Mouse (Mus musculus) intestine, embryonic 14.5 days (tissue): ENCODE data around the gene Gjc3. TPM values are rescaled to one million over a fixed set of nuclear protein-coding genes. Genes with fewer than 3 reads are reported as not detected.
A peak's percentile ranks its signal among the peaks of the same experiment; 100 is the strongest.

Source experiments
- ATAC-seq: fragments of 200-750 bp; cut with Nextera tagmentation; replicated peaks from 2 replicates; pipeline ENCODE4 v1.8.0; 2017; ENCODE audit warnings: low read depth, moderate number of reproducible peaks, moderate TSS enrichment, moderate library complexity; ENCODE audit not compliant: low FRiP score, low TSS enrichment
- DNase-seq: peaks from one replicate; pipeline ENCODE4 v3.0.0-alpha.2; 2018; ENCODE audit warnings: low spot score
- H3K27ac ChIP-seq: fragments of 300-500 bp; sonication (generic); 2 replicates; pipeline ENCODE4 v1.5.1; 2014; ENCODE audit warnings: low read depth, mild to moderate bottlenecking, control low read depth
- H3K27me3 ChIP-seq: fragments of 300-500 bp; sonication (generic); replicated peaks from 2 replicates; pipeline ENCODE4 v1.6.1; 2014; ENCODE audit warnings: low read length, control low read depth; ENCODE audit not compliant: control insufficient read depth, insufficient read depth
- H3K36me3 ChIP-seq: fragments of 300-500 bp; sonication (generic); 2 replicates; pipeline ENCODE4 v1.6.1; 2014; ENCODE audit warnings: low read length, control low read depth; ENCODE audit not compliant: control insufficient read depth, insufficient read depth
- H3K4me1 ChIP-seq: fragments of 300-500 bp; sonication (generic); replicated peaks from 2 replicates; pipeline ENCODE4 v1.6.1; 2014; ENCODE audit warnings: low read length, control low read depth, mixed read lengths; ENCODE audit not compliant: control insufficient read depth, insufficient read depth
- H3K4me2 ChIP-seq: fragments of 300-500 bp; sonication (generic); 2 replicates; pipeline ENCODE4 v1.6.1; 2014; ENCODE audit warnings: low read length
- H3K4me3 ChIP-seq: fragments of 300-500 bp; sonication (generic); 2 replicates; pipeline ENCODE4 v1.5.1; 2014; ENCODE audit warnings: low read depth, low read length, control low read depth, mixed read lengths
- H3K9ac ChIP-seq: fragments of 300-500 bp; sonication (generic); 2 replicates; pipeline ENCODE4 v1.6.1; 2014; ENCODE audit warnings: mild to moderate bottlenecking, low read length
- H3K9me3 ChIP-seq: fragments of 300-500 bp; sonication (generic); 2 replicates; pipeline ENCODE4 v1.6.1; 2016; ENCODE audit warnings: low read length, control low read depth; ENCODE audit not compliant: control insufficient read depth
- WGBS: fragments of 180-500 bp; shearing (Covaris S2); extraction: QIAGEN DNeasy Blood & Tissue Kit; methylation state at CpG from one replicate; pipeline ENCODE4 v1.1.7; 2014; 5-methylcytosine and 5-hydroxymethylcytosine counted together
- polyA plus RNA-seq: library from polyadenylated mRNA; unstranded; fragments of >200 nt; fragmentation: Nextera tagmentation; extraction: Ambion mirVana; gene quantifications from 2 replicates; pipeline ENCODE4 v1.2.1, GENCODE M21; 2014

Gene Gjc3
- polyA plus RNA-seq, 1 experiment from 2014 or later: 0.38 TPM

DNA sequence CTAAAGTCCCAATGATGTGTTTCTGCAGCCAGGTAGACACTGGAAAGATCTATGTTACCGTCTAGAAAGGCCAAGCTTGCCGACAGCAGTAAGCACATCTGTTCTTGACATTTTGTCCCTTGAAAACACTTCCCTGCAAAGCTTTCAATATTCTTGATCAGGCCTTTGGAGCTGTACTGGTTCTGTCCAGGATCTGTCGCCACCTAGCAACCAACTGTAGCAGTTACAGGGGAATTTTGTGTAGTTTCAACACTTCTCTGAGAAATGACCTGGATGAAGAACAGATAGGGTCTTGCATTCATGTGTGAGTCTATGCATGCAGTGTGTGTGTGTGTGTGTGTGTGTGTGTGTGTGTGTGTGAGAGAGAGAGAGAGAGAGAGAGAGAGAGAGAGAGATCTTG, 10.8 kb upstream of the Gjc3 start:
- Histone ChIP-seq H3K4me3 (no peak overlapping the region), H3K4me1 (no peaks in the 10 kb centered on the region)
- DNase-seq: no peak

DNA sequence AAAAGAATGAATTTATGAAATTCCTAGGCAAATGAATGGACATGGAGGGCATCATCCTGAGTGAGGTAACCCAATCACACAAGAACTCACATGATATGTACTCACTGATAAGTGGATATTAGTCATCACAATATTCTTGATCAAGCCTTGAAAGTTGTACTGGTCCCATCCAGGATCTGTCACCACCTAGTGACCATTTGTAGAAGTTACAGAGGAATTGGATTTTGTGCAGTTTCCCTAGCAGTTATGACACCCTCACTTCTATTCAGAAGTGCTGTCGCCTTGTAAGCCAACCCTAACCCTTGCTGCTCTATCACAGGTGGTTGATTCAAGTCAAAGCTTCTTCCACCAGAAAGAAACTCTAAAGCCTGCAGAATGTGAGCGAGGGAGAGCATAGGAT, 10.3 kb upstream of the Gjc3 start:
- no peaks in the 10 kb centered on the region for H3K36me3 ChIP-seq
- ATAC-seq (no peak), DNase-seq (no peak)
- H3K27ac ChIP-seq: no peak overlapping the region
- H3K4me3 ChIP-seq: no peak overlapping the region
- no peaks in the 10 kb centered on the region for H3K27me3 ChIP-seq
- H3K4me2 ChIP-seq: no peak overlapping the region
- no peak overlapping the region for H3K9ac ChIP-seq
- 74% methylated on average over 2 of the region's 2 CpGs for WGBS
- H3K4me1 ChIP-seq: no peaks in the 10 kb centered on the region
- no peaks in the 10 kb centered on the region for H3K9me3 ChIP-seq

More for the DNA sequence above, 10.8 kb upstream of the Gjc3 start:
- 57% methylated on average over 3 of the region's 3 CpGs for WGBS
- Histone ChIP-seq H3K4me2 (no peak overlapping the region), H3K9ac (no peak overlapping the region), H3K27me3 (no peaks in the 10 kb centered on the region), H3K36me3 (no peaks in the 10 kb centered on the region), H3K27ac (no peak overlapping the region), H3K9me3 (no peaks in the 10 kb centered on the region)
- no peak for ATAC-seq

DNA sequence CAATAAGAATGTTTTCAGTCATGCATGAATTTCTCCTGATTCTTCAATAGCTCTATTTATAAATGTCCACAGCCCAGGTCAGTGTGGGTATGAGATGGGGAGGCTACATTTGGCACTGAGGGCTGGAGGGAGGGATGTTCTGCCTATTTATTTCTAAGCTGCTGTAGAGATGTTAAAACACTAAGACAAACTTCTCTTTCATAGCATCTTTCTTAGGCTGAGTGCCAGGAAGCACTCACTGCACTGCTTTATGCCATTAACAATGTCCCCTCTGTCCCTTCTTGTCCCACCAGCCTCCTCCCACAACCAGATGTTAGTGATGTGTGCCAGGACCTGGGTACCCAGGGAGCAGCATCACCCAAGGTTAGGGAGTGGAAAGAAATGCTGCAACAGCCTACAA, 3.6 kb upstream of the Gjc3 start:
- no peak for DNase-seq
- no peaks in the 10 kb centered on the region for H3K36me3 ChIP-seq
- no peaks in the 10 kb centered on the region for H3K9me3 ChIP-seq
- no peak overlapping the region for H3K4me2 ChIP-seq
- no peak overlapping the region for H3K27ac ChIP-seq
- H3K27me3 ChIP-seq: no peaks in the 10 kb centered on the region
- no peak overlapping the region for H3K4me3 ChIP-seq
- H3K9ac ChIP-seq: no peak overlapping the region
- ATAC-seq: no peak
- H3K4me1 ChIP-seq: no peaks in the 10 kb centered on the region

DNA sequence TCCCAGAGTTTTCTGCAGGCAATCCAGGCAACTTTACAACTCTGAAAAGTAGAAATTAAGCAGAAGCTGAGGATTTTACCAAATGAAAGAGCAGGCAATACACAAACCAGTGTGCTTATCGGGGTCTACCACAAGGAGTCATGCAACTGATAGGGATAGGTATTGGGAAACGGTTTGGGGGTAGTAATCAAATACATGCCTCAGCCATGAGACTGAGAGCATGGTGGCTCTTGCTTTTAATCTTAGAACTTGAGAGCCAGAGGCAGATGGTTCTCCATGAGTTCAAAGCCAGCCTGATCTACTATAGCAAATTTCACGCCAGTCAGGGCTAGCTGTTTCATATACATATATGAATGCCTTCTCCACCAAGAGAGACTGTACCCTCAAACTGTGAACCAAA, 6.5 kb downstream of the Gjc3 start:
- WGBS: 87% methylated on average over 3 of the region's 3 CpGs
- H3K36me3 ChIP-seq: no peaks in the 10 kb centered on the region
- DNase-seq (no peak), ATAC-seq (no peak)
- no peaks in the 10 kb centered on the region for H3K9me3 ChIP-seq
- H3K27ac ChIP-seq: no peak overlapping the region
- H3K4me2 ChIP-seq: no peak overlapping the region
- H3K4me3 ChIP-seq: no peak overlapping the region
- H3K27me3 ChIP-seq: no peaks in the 10 kb centered on the region
- H3K4me1 ChIP-seq: no peaks in the 10 kb centered on the region
- no peak overlapping the region for H3K9ac ChIP-seq

DNA sequence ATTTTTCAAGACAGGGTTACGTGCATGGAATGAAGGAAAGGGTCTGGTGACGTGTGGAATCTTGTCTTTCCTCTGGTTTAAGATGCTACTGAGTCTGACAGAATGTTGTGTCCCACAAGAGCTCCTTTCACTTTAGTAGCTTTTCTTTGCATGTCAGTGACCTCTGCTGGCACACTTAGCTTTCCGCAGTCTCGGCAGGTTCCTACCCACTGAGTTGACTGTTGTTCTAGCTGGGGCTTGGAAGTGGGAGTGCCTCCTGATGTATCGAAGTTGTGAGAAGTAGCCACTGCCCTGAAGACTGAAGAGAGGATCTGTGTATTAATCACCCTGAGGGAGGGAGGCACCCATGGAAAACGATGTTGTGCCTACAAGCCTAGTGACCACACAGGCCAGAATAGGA, 11.7 kb downstream of the Gjc3 start:
- H3K4me2 ChIP-seq: no peak overlapping the region
- H3K4me1 ChIP-seq: no peaks in the 10 kb centered on the region
- H3K36me3 ChIP-seq: no peaks in the 10 kb centered on the region
- DNase-seq (no peak), ATAC-seq (no peak)
- H3K27ac ChIP-seq: no peak overlapping the region
- H3K9ac ChIP-seq: no peak overlapping the region
- H3K4me3 ChIP-seq: no peak overlapping the region
- no peaks in the 10 kb centered on the region for H3K27me3 ChIP-seq
- WGBS: 33% methylated on average over 6 of the region's 6 CpGs
- H3K9me3 ChIP-seq: no peaks in the 10 kb centered on the region

DNA sequence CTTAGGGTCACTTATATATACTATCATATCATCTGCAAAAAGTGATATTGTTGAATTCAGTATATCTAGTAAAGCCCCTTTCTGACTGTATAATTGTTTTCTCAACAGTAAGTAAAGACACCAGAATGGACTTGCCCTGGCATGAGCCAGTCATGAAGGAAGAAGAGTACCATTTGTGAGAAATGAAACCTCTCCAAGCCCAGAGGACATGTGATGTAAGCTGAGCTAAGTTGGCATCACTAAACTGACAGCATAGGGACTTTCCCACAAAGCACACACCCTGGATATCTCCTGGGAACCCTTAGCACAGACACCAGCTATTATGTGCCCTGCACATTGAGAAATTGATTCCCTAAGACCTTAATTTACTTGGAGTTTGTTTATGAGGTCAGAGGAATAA, 15.6 kb downstream of the Gjc3 start:
- H3K4me2 ChIP-seq: no peak overlapping the region
- H3K4me3 ChIP-seq: no peak overlapping the region
- DNase-seq (no peak), ATAC-seq (no peak)
- H3K9ac ChIP-seq: no peak overlapping the region
- H3K4me1 ChIP-seq: no peaks in the 10 kb centered on the region
- no peaks in the 10 kb centered on the region for H3K27me3 ChIP-seq
- no peaks in the 10 kb centered on the region for H3K36me3 ChIP-seq
- no peak overlapping the region for H3K27ac ChIP-seq
- H3K9me3 ChIP-seq: no peaks in the 10 kb centered on the region

DNA sequence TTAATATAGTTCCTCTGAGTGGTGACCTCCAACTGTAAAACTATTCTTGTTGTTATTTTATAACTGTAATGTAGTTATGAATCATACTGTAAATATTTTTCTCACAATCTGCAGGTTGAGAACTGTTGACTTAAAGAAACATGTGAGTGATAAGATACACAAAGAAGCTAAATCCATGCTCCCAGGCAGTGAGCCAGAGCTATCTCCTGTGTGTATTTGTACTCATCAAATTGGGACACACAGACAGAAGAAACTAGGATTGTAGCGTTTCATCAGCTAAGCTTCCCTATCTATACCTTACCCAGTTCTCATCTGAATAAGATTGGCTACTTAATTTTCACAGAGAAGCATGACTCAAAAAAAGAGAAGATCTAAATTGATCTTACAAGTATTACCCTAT, 19.8 kb downstream of the Gjc3 start:
- 71% methylated on average over 1 of the region's 1 CpGs for WGBS
- Histone ChIP-seq H3K4me3 (no peak overlapping the region), H3K36me3 (no peaks in the 10 kb centered on the region), H3K27me3 (no peaks in the 10 kb centered on the region), H3K9ac (no peak overlapping the region), H3K4me2 (no peak overlapping the region), H3K9me3 (no peaks in the 10 kb centered on the region), H3K27ac (no peak overlapping the region), H3K4me1 (no peaks in the 10 kb centered on the region)
- ATAC-seq (no peak), DNase-seq (no peak)

DNA sequence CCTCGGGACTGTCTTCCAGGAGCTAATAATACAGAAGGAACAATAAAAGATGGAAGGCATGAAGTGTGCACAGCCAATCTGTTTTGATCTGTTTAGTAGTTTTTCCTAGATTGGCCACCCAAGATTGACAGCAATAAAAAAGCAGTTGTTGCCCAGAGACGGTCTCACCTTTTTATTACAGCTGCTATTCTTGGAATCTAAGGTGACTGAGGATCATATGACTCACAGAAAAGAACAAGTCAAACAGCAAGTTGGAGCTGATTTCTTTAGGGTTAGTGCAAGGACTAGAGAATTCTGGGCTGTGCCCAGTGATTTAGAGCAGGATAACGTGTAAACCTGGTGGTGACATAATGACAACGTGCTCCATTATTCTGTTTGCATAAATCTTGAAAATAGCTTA, 21.9 kb downstream of the Gjc3 start:
- Histone ChIP-seq H3K4me1 (no peaks in the 10 kb centered on the region), H3K36me3 (no peaks in the 10 kb centered on the region), H3K4me3 (no peak overlapping the region), H3K4me2 (no peak overlapping the region), H3K27ac (no peak overlapping the region), H3K27me3 (no peaks in the 10 kb centered on the region), H3K9ac (no peak overlapping the region), H3K9me3 (no peaks in the 10 kb centered on the region)
- DNase-seq (no peak), ATAC-seq (peak; percentile 50; the same call in 1 of the 2 replicates)
- WGBS: 57% methylated on average over 4 of the region's 4 CpGs

DNA sequence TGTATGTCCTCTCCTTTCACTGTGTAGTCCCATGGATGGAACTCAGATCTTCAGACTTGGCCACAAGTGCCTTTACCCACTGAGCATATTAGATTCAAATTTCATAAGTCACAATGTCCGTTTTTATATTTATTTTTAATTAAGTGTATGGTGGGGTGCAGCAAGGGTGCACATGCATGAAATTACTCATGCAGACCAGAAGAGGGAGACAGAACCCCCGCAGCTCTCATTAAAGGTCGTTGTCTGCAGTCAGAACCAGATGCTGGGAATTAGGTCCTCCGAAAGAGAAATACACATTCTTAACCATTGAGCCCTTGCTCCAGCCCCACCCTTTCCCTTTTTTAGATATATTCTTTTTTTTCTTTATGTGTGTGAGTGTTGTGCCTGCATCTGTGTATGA, 25.7 kb downstream of the Gjc3 start:
- Histone ChIP-seq H3K4me1 (no peaks in the 10 kb centered on the region), H3K9ac (no peak overlapping the region), H3K4me2 (no peak overlapping the region), H3K9me3 (no peaks in the 10 kb centered on the region), H3K27me3 (no peaks in the 10 kb centered on the region), H3K27ac (no peak overlapping the region), H3K4me3 (no peak overlapping the region), H3K36me3 (no peaks in the 10 kb centered on the region)
- DNase-seq (no peak), ATAC-seq (no peak)
- 65% methylated on average over 4 of the region's 4 CpGs for WGBS
